Mouse (Mus musculus): ENCODE data around the gene Tspan11. TPM values are rescaled to one million over a fixed set of nuclear protein-coding genes. Genes with fewer than 3 reads are reported as not detected.

The Tspan11 gene
- polyA plus RNA-seq, 2 experiments: 18.5 to 19.8 TPM

GRCm38 (mm10) chr6:128002667-128003066 lies 115.3 kb downstream of the Tspan11 start:
- TF ChIP-seq POLR2A (IDR thresholded peaks at IDR 0.05; ENCODE audit: borderline replicate concordance, extremely low read depth, insufficient read depth, insufficient read length): no peak
- Histone ChIP-seq H3K9me3 (ENCODE audit: control insufficient read depth, low read length) (no peaks in the 10 kb centered on the region), H3K4me2 (replicated peaks; ENCODE audit: low read depth, low read length, severe bottlenecking) (no peak overlapping the region), H3K4me1 (ENCODE audit: control insufficient read depth, insufficient read depth, low read length) (peaks cover 10% of the 10 kb centered on the region; the same call in 1 of the 2 replicates), H3K4me3 (replicated peaks; ENCODE audit: low read length) (no peak overlapping the region), H3K27ac (replicated peaks; ENCODE audit: low read depth, low read length) (no peak overlapping the region), H3K9ac (ENCODE audit: low read depth, low read length, severe bottlenecking) (0 out of 2 replicates have a peak overlapping the region, but pooled peaks have one; percentile 2), H3K27me3 (ENCODE audit: control insufficient read depth, insufficient read depth, low read length) (no peaks in the 10 kb centered on the region), H3K36me3 (ENCODE audit: control insufficient read depth, insufficient read depth, low read length) (no peaks in the 10 kb centered on the region)
- DNase-seq (ENCODE audit: low spot score) (no peak), ATAC-seq (ENCODE audit: low FRiP score, low read depth) (no peak)
- 78% methylated on average over 4 of the region's 4 CpGs for WGBS

GRCm38 (mm10) chr6:128003542-128003941 lies 116.2 kb downstream of the Tspan11 start:
- Histone ChIP-seq H3K4me1 (ENCODE audit: control insufficient read depth, insufficient read depth, low read length) (peaks cover 13% of the 10 kb centered on the region; the same call in 1 of the 2 replicates), H3K27me3 (ENCODE audit: control insufficient read depth, insufficient read depth, low read length) (no peaks in the 10 kb centered on the region), H3K36me3 (ENCODE audit: control insufficient read depth, insufficient read depth, low read length) (no peaks in the 10 kb centered on the region), H3K4me3 (replicated peaks; ENCODE audit: low read length) (no peak overlapping the region), H3K27ac (replicated peaks; ENCODE audit: low read depth, low read length) (no peak overlapping the region), H3K9me3 (ENCODE audit: control insufficient read depth, low read length) (no peaks in the 10 kb centered on the region), H3K9ac (ENCODE audit: low read depth, low read length, severe bottlenecking) (0 out of 2 replicates have a peak overlapping the region, but pooled peaks have one; percentile 28), H3K4me2 (replicated peaks; ENCODE audit: low read depth, low read length, severe bottlenecking) (no peak overlapping the region)
- TF ChIP-seq POLR2A (IDR thresholded peaks at IDR 0.05; ENCODE audit: borderline replicate concordance, extremely low read depth, insufficient read depth, insufficient read length): no peak
- 74% methylated on average over 5 of the region's 5 CpGs for WGBS
- DNase-seq (ENCODE audit: low spot score) (no peak), ATAC-seq (ENCODE audit: low FRiP score, low read depth) (no peak)

Other genes starting within 250 kb of the Tspan11 start
- gene Prmt8, start 118.1 kb upstream of the Tspan11 start, polyA plus RNA-seq (2012; rRNA removed): 0.19 and 0.31 TPM in 2 replicates
- gene Prmt8, start 118.1 kb upstream of the Tspan11 start, polyA plus RNA-seq (2014; fragmentation: Nextera tagmentation; extraction: Ambion mirVana): 0.17 and 0.34 TPM in 2 replicates

Data from limb, embryonic 14.5 days (tissue).